Mouse (Mus musculus) monocyte, adult 5-6 weeks (primary cell): Measurements from ENCODE around the gene E2f2. TPM values are rescaled to one million over a fixed set of nuclear protein-coding genes. Genes with fewer than 3 reads are reported as not detected.

ENCODE experiments used
- ATAC-seq: fragments of 153-309, 156-312 bp; replicated peaks from 2 replicates; pipeline ENCODE4 v1.8.0; 2017; ENCODE audit warnings: mild to moderate bottlenecking; ENCODE audit not compliant: low TSS enrichment, insufficient number of reproducible peaks, severe bottlenecking, poor library complexity, low FRiP score
- total RNA-seq: library from RNA; stranded (forward); fragments of 200-1000, 200-491, 200-594 nt; gene quantifications from 3 replicates; pipeline ENCODE4 v1.2.3, GENCODE M21; 2017

Gene E2f2
- total RNA-seq = 18.1 to 19.7 TPM (median 18.4 TPM) in 3 replicates

DNA sequence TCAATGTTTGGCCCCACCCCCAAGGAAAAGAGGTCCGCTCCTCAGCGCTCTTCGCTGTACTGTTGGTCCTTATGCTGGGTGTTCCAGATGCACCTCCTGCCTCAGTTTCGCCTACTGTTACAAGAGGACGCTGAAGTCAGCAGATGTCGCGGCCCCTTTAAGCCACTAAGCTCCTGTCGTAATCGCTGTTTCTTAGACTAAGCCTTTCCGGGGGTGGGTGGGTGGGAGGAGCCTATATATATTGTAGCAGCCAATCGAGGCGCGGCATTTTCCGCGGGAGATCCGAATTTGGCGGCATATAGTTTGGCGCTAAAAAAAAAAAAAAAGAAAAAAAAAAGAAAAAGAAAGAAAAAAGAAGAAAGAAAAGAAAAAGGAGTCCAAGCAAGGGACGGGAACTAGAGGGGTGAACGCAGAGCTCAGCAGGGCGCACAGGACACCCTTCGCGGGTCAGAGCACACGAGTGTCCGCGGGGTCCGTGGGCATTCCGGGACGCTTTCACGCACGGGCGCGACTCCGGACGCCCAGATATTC is at the start of gene E2f2:
E2f2 (plus strand) TSS at position 384 of the 531 bp plus-strand sequence.
- ATAC-seq = 0 out of 2 replicates have a peak, but pooled peaks have one; percentile 28

DNA sequence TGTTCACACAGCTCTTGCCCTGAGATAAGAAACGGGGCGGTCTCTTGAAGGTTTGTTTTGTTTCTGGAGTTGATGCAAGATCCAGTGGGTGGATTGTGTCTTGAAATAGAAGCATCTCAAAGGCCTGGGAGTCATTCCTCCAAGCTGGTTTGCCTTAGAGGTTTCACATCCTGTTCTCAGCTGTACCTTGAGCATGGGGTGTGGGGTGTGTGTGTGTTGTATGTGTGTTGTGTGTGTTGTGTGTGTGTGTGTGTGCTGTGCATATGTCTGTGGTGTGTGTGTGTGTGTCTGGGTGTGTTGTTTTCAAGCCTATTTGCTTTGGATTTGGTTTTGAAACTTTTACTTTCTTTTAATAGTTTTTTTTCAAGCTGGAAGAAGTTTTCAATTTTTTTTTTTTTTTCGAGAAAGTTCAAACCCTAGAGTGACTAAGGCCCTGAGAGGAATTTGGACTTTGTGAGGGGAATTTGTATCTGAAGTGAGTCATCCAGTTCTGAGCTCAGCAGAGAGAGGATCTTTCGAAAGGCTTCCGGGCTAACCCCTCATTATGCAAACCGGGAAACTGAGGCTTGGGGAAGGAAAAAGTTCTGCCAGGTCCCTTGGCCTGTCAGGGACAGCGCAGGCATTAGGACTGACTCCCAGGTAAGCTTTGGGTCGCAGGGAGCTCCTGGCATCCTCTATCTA is 48.9 kb upstream of the E2f2 start:
- peak; percentile 79 for ATAC-seq

DNA sequence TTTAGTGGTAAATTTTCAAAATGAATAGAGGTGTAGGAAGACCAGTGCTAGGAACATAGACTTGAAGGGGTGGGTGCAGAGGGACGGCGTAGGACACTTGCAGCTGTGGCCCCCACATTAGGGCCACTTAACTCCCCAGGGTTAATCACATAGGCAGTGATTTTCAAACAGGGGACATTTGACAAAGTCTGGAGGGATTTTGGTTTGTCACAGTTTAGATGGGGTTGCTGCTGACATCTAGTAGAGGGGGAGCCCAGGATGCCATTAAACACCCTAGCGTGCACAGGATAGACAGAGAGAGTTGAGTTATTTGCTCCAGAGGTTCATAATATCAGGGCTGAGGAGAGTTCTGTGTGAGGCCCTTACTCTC is 48.4 kb upstream of the E2f2 start:
- ATAC-seq = no peak

DNA sequence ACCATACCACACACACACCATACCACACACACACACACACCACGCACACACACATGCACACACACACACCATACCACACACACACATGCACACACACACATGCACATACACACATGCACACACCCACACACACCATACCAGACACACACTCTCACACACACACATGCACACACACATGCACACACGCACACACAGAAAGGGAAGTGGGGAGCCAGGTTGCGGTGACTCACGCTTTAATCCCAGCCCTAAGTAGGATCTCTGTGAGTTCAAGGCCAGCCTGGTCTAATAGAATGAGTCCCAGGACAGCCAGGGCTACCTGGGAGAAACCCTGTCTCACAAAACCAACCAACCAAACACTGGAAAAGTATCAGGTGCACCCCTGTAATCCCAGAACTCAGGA is 47.6 kb upstream of the E2f2 start:
- ATAC-seq = no peak

DNA sequence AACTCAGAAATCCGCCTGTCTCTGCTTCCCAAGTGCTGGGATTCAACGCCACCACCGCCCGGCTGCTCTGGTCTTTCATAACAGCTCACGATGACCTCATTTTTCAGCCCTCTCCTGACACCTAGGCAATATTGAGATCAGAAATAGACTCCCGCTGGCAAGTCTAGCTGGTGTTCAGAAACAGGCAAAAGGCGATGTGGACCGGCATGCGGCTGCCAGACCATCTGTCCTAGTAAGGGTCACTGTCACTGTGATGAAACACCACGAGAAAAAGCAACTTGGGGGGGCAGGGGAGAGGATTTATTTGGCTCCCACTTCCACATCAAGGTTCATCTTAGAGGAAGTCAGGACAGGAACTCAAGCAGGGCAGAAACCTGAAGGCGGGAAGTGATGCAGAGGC is 46.7 kb upstream of the E2f2 start:
- ATAC-seq = peak; percentile 52; the same call in 1 of the 2 replicates

DNA sequence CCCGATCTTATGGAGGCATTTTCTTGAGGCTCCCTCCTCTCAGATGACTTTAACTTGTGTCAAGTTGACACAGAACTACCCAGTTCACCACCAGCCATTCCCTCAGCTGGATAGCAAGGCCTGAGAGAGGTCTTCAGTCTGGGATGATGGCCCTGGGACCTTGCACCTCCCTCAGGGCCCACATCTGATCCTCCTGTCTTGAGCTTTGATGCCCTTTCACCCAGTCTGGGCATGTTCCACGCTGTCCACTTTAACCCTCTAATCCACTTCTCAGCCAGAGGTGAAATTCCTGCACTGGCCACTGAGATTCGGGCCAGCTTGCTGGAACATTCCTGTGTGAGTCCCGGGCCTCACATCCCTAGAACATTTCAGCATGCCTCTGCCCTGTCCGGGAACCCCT is 46.2 kb upstream of the E2f2 start:
- ATAC-seq = no peak

DNA sequence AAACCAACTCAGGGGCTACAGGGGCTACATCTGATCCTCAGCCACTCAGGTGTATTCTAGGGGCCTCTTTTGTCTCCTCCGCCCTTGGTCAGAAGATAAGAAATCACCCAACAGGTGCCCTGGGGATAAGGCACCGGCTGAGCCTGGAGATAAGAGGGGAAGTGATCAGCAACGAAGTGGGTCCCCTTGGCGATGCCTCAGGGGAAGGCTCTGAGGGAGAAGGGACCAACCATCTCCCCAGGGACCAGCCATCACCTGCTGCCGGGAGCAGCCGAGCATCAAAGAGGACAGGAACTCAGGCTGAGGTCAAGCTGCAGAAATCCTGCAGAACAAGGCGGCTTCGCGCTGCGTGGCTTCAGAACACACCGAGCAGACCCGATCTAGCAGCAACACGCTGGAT is 44.5 kb upstream of the E2f2 start:
- no peak for ATAC-seq

DNA sequence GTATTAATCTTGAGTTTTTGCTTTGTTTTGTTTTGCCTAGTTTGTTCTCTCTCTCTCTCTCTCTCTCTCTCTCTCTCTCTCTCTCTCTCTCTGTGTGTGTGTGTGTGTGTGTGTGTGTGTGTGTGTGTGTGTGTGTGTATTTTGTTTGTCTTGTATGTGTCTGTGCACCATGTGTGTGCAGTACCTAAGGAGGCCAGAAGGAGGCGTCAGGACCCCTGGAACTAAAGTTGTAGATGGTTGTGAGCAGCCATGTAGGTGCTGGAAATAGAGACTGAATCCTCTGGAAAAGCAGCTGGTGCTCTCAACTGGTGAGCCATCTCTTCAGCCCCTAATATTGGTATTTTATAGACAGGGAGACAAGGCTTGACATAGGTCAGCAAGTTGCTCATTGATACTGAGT is 42.4 kb upstream of the E2f2 start:
- no peak for ATAC-seq

DNA sequence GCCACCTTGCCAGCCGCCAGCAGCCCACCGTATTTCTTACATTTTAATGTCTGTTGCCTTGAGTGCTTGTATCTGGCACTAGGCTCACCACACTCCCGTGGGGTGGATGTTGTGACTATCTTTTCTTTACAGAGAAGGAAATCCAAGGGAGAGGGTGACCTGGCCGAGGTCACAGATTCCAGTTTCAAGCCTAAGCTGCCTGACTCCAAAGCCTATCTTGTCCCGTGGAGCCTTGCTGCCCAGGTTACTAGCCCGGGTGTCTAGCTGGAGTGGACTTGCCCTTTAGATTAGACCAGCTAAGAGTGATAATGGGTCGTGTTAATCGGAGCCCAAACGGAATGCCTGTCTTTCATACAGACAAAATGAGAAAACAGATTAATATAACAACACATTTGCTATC is 38.4 kb upstream of the E2f2 start:
- ATAC-seq = no peak

DNA sequence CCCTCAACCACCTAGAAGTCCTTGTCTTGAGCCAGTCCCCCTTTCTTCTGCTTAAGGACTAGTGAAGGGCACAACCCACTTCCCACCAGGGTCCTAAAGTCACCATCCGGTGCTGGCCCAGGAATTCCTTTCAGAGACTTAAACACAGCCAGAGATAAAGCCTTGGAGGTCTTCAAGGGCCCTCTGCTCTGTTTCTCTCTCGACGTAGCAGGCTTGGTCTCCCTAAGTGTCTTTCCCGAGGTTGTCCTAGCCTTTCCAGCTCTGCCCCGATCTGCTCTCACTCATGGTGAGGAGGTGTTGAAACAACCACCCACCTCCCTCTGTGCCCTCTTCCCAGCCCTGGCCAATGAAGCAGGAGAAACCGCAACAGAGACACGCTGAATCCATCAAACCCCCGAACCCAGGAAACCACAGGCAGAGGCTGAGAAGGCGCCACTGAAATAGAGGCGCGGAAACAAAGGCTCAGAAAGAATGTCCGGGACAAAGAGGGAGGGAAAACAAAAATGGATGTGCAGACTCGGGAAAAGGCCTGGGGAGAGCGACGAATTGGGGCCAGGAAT is 37.7 kb upstream of the E2f2 start:
- ATAC-seq = no peak

DNA sequence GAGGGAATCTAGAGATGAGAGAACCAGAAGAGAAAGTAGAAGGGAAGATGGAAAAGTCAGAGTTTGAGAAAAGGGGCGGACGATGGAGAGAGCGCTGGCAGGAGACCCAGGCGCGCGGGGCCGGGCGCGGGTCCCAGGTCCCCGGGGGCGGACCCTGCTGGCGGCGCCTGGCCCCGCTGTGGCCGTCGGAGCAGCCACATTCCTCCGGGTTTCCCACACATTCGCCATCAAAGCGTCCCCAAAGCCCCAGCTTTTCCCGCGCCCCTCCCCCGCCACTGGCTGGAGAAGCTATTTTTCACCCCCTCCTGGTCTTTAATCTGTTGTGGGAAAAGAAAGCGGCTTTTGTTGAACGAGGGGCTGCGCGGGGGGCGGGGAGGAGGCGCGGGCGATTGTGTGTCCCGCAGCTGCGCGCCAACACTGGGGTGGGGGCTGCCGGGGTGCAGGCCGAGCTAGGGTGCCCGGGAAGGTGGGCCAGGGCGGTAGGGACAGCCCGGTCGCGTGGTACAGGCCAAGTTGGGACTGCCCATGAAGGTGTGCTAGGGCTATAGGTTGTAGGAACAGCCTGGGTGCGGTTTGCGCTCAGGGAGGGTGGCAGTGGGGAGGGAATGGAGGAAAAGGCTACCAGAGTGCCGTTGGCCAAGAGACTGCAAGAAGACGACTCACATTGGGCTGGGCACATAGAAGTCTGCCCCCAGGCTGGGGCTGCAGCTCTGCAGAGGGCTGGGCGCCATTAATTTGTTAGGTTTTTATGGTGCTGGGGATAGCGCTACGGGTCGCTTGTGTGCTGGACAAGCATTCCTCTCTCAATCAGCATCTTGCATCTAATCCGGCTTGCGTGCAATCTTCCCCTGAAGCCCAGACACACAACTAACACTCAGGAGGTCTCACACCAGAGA is 37.0 kb upstream of the E2f2 start:
- ATAC-seq = no peak

DNA sequence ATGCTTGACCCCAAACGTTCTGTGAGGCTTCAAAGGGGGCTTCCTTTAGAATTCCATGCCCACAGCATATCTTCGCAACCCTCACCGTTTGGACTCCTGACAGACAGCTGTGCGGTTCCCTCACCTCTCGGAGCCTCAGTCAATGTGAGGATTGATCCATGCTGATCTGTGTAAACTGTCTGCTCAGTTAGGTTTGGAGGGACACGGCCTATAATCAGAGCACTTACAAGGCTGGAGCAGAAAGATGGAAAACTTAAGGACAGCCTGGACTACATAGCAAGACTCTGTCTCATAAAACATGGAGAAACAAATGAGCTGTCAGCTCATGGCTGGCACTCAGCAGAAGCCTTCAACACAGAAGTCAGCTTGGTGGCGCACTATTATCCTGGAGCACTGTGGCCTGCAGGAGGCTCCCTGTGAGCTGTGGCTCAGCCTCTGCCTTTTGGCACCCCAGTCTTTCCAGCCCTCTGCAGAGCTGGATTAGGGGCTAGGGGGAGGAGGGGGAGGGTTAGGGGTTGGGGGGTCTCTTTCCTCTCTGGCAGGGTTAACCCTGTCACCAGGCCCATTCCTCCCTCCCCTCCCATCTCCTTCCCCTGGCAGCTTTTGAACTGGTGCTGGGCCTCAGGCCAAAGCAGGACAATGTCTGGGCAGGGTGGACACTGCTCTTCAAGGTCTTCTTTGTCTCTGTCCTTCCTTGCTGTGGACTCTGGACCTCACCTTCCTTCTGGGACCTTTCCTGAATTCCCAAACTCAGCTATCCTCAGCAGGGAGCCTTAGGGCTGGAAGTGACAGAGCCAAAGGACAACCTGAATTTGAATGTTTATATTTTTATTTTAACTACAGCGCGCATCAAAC is 36.1 kb upstream of the E2f2 start:
- ATAC-seq = no peak

DNA sequence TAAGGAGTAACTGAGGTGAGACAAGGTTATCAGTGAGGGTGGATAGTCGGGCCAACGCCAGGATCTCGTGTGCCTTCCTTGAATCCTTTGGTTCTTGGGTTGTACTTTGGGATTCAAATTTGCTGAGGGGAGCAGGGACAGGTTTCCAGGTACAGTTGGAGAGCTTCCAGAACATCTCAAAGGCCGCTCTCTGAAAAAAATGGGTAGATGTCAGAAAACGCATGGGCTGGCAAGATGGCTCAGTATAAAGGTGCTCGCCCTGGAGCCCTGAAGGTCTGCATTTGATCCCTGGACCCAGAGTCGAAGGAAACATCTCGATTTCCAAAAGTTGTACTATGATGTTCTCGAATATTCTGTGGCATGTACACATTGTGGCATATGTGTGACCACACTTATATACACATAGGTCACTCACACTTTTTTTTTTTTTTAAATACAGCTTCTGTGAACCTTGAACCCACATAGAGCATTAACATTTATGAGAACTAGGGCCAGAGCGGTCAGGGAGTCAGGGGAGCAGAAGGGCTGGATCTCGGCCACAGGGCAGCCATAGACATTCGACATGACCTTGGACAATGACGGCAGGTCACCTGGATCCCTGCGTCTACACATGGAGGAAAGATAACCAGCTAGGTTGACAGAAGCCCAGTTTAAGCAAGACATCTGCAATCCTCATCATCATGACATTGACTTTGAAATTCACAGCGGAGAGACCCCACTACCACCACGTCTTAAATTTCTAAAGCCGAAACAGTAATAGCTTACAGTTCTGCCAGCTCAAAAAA is 32.7 kb upstream of the E2f2 start:
- ATAC-seq = no peak

DNA sequence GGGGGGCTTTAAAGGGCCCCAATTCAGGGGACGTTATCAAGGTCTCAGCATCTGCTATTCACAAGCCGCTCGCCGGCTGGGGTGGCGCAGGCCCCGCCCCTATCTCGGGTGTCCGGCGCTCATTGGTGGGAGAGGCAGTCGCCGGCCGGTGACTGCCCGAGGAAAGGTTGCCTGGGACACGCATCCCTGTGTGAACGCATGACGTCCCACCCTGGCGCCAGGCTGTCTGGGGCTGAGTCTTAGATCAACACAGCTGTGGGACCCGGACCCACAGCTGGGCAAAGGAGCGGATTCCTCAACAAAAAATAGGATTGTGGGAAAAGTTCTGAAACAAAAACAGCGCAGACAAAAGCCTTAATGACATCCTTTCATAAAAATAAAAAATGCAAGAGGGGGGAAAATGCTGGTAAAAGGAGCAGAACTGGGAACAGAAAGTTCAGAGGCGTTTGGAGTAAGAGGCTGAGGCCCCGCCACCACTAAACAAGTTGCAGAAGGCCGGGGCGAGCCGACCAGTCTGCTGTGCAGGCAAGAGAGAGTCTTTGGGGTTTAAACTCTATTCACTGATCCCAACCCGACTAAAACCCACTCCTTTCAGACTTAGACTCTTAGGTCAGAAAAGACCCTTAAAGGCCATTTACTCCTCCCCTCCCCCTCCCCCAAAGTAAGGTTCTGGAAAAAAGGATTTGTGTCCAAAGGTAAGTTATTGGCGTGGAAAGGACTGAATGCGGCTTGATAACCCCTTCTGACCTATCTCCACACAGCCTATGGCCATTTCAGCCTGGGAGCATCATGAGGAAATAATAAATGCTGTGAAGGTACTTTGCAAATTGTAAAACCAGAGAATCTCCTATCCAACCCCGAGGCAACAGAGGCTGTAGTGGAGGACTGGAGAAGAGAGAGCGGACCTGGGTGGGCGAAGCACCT is 31.6 kb upstream of the E2f2 start:
- ATAC-seq = peak; percentile 51; the same call in 1 of the 2 replicates

DNA sequence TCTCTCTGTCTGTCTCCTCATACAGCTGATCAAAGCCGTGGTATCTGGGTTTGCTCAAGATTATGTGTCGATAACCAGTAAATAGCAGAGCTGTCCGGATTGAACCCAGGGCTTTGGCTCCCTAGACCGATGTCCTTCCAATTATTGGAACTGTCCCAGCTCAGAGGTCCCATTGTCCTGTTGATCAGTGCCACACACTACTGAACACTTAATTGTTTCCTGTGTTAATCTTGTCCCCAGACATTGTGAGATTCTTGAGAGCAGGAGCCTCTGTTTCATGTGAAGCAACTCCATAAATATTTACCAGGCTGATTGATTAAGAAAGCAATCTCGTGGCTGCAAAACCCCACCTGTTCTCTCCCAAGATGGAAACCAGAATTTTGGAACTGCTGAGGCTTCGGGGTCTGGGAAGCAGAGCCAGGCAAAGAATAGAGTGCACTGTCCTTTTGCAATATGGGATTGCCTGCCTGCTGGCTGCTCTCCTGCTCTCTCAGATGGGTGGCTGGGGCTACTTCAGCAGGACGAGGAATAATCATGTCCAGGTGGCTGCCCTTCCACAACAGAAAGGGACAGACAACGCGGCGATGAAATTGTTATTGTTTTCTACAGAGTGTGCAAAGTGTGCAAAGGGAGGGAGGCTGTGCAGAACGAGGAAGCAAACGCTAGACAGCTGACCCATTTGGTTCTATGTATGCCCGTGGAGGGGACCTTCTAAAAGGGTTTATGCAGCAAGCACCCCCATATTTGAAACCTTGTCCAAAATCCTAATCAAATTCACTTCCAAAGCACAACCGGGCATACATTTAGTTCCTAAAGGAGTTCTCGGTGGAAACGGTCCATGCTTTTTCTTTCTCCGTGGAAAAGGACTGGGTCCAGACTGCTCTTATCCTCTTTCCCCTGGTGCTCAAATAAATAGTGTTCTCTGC is 29.7 kb upstream of the E2f2 start:
- no peak for ATAC-seq
